Mouse (Mus musculus) kidney, embryonic 14.5 days (tissue): ENCODE results near the gene Spred1. TPM values are rescaled to one million over a fixed set of nuclear protein-coding genes. Genes with fewer than 3 reads are reported as not detected.

Experiments
- ATAC-seq: fragments of 200-750 bp; cut with Nextera tagmentation; 2 replicates; pipeline ENCODE4 v1.8.0; 2017; ENCODE audit warnings: moderate number of reproducible peaks, mild to moderate bottlenecking, moderate TSS enrichment, moderate library complexity; ENCODE audit not compliant: low FRiP score, low TSS enrichment
- H3K27ac ChIP-seq: fragments of 300-500 bp; sonication (generic); 2 replicates; pipeline ENCODE4 v1.5.1; 2014; ENCODE audit warnings: low read depth, mild to moderate bottlenecking, low read length, moderate library complexity, mixed read lengths
- H3K27me3 ChIP-seq: fragments of 300-500 bp; sonication (generic); 2 replicates; pipeline ENCODE4 v1.6.1; 2014; ENCODE audit warnings: mild to moderate bottlenecking, low read length; ENCODE audit not compliant: control insufficient read depth, insufficient read depth
- H3K36me3 ChIP-seq: fragments of 300-500 bp; sonication (generic); 2 replicates; pipeline ENCODE4 v1.6.1; 2014; ENCODE audit warnings: low read length, mixed read lengths; ENCODE audit not compliant: control insufficient read depth, insufficient read depth
- H3K4me1 ChIP-seq: fragments of 300-500 bp; sonication (generic); 2 replicates; pipeline ENCODE4 v1.6.1; 2014; ENCODE audit warnings: low read length, mixed read lengths; ENCODE audit not compliant: control insufficient read depth, insufficient read depth
- H3K4me2 ChIP-seq: fragments of 300-500 bp; sonication (generic); replicated peaks from 2 replicates; pipeline ENCODE4 v1.6.1; 2014; ENCODE audit warnings: low read depth, mild to moderate bottlenecking, low read length
- H3K4me3 ChIP-seq: fragments of 300-500 bp; sonication (generic); 2 replicates; pipeline ENCODE4 v1.5.1; 2014; ENCODE audit warnings: mild to moderate bottlenecking, low read length
- H3K9ac ChIP-seq: fragments of 300-500 bp; sonication (generic); 2 replicates; pipeline ENCODE4 v1.6.1; 2014; ENCODE audit warnings: low read depth, mild to moderate bottlenecking, low read length, moderate library complexity
- H3K9me3 ChIP-seq: fragments of 300-500 bp; sonication (generic); 2 replicates; pipeline ENCODE4 v1.6.1; 2016; ENCODE audit warnings: low read length; ENCODE audit not compliant: control insufficient read depth
- WGBS: fragments of 180-500 bp; shearing (Covaris S2); extraction: QIAGEN DNeasy Blood & Tissue Kit; methylation state at CpG from one replicate; pipeline ENCODE4 v1.1.7; 2014; 5-methylcytosine and 5-hydroxymethylcytosine counted together
- polyA plus RNA-seq: library from polyadenylated mRNA; unstranded; fragments of >200 nt; fragmentation: Nextera tagmentation; extraction: Ambion mirVana; gene quantifications from 2 replicates; pipeline ENCODE4 v1.2.1, GENCODE M21; 2014

The Spred1 gene
- polyA plus RNA-seq = 20.2 and 23.0 TPM in 2 replicates

DNA sequence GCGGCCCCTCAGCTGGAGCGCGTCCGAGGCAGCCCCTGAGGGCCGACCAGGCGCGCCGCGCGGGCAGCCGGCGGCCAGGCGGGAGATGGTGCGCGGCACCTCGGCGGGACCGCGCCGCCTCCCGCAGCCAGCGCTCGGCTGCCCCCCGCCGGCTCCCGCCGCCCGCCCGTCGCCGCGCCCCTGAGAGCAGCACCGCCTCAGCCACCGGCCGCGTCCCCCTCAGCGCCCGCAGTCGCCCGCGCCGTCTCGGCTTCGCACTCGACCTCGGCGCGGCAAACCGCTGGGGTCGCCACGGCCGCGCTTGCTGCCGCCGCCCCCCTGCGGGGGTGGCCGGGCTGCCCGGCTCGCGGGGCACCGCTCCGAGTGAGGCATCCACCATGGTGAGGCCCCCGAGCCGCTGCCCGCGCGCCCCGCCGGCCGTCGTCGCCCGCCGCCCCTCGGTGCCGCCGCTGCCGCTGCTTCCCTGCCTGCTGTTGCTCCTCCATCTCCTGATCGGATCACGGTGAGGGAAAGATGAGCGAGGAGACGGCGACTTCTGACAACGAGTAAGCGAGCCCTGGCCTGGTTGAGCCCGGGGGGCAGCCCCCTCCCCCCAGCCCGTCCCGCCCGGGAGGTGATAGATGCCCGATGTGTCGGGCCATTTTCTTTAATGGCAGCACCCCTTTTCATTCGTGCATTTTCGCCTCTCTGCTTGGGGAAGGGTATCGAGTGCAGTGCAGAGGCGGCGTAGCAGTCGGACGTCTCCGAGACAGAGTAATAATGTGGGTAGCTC, at the start of gene Spred1:
Gene Spred1, plus strand, starts transcription at position 163 of the 772 bp plus-strand sequence.
- Histone ChIP-seq H3K27ac (peak within 1 kb of the TSS; percentile 99), H3K9me3 (no peaks in the 10 kb centered on the region), H3K36me3 (no peaks in the 10 kb centered on the region), H3K4me2 (peak within 1 kb of the TSS; percentile 76), H3K4me1 (peaks cover 20% of the 10 kb centered on the region), H3K4me3 (peak within 1 kb of the TSS; percentile 98), H3K27me3 (no peaks in the 10 kb centered on the region), H3K9ac (peak within 1 kb of the TSS; percentile 100)
- ATAC-seq = no peak; the same call in none of the 2 replicates
- 1% methylated on average over 58 of the region's 99 CpGs for WGBS

DNA sequence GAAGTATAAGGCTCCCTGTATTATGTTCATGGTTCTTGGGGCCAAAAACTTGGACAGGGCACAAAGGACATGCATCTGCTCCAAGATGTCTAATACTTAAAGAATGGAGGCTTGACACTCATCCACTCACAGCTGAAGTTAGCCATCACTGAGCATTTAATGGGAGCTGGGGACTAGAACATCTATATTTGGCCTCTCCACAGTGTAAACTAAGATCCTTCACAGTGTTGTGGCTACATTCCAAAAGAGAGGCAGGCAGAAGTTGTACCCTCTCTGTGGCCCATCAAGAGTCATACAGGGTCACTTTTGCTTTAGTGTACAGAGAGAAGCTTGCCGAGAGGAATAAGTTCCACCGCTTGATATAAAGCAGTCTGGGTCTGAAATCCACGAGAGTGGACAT, 49.6 kb upstream of the Spred1 start:
- ATAC-seq = no peak
- Histone ChIP-seq H3K4me1 (no peaks in the 10 kb centered on the region), H3K9ac (no peak overlapping the region), H3K27me3 (no peaks in the 10 kb centered on the region), H3K9me3 (no peaks in the 10 kb centered on the region), H3K4me2 (no peak overlapping the region), H3K4me3 (no peak overlapping the region), H3K36me3 (no peaks in the 10 kb centered on the region), H3K27ac (no peak overlapping the region)
- 84% methylated on average over 3 of the region's 3 CpGs for WGBS

DNA sequence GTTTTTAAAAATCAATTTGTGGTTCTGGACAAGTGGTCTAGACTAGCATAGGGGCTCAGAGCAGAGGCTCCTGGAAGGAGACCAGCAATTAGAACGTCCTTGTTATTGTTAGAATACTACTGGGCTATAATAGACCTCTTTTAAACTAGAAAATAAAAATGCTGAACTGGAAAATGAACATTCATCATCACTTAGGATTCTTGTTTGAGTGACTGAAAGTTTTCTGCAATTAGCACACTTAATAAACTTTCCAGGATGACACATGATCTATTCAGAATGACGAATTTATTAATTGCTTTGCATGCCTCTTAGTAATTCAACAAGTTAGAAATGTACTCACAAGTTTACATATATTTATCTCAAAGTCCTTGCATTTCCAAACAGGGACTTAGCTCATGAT, 42.5 kb upstream of the Spred1 start:
- 82% methylated on average over 2 of the region's 2 CpGs for WGBS
- Histone ChIP-seq H3K4me3 (no peak overlapping the region), H3K4me1 (no peaks in the 10 kb centered on the region), H3K9me3 (no peaks in the 10 kb centered on the region), H3K27ac (no peak overlapping the region), H3K36me3 (no peaks in the 10 kb centered on the region), H3K4me2 (no peak overlapping the region), H3K9ac (no peak overlapping the region), H3K27me3 (no peaks in the 10 kb centered on the region)
- no peak for ATAC-seq

DNA sequence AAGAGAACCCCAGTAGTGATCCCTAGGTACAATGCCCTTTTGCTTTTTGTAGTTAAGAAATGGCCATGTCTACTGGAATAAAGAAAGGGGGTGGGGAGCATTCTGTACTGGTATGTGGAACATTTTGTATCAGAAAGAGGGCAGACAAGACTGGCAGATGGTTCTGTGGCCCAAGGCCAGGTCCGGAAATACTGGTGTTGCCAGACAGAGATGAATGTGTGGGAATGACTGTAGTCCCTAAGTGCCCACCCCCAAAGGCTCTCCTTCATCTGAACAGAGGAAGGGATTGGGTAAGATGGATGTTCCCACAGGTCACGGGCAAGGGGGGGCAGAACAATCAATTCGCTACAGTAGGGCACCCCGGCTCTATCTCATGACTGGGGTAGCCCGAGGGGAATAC, 41.6 kb upstream of the Spred1 start:
- 88% methylated on average over 5 of the region's 5 CpGs for WGBS
- Histone ChIP-seq H3K4me1 (no peaks in the 10 kb centered on the region), H3K4me3 (no peak overlapping the region), H3K27me3 (no peaks in the 10 kb centered on the region), H3K9ac (no peak overlapping the region), H3K4me2 (no peak overlapping the region), H3K9me3 (no peaks in the 10 kb centered on the region), H3K36me3 (no peaks in the 10 kb centered on the region), H3K27ac (no peak overlapping the region)
- no peak for ATAC-seq

DNA sequence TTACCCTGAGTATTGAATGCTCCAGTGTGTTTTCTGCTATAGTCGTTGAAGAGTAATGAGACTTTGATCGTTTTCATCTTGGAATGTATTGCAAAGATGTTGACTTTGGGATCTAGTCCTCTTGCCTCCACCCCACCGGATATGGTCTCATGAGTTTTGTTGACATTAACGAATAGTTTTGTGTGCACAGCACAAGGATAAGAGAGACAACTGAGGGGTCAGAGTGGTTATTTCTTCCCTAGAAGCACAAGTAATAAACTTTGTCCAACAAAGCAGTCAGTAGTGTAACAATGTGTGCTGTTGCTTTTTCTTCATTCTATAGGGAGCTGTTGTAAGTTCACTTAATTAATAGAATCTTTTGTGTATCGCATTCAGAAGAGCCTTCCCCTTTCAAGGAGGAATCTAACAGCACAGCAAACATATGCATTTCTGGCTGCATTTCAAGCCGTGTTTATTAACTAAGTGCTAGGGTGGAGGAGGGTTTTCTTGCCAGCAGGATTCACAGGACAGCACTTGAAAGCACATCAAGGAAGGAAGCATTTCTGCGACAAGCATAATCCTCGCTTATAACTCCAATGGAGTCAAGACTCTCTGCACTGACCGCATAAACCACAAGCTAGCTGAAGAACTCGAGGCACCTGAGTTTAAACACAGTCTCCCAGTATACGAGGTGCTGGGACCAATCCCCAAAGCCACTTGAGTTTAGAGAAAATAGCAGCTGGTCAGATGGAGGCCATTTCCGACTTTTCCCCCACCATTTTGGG, 35.0 kb upstream of the Spred1 start:
- Histone ChIP-seq H3K27me3 (no peaks in the 10 kb centered on the region), H3K9ac (no peak overlapping the region), H3K4me1 (no peaks in the 10 kb centered on the region), H3K4me2 (no peak overlapping the region), H3K27ac (peak overlapping the region; percentile 48; the same call in 1 of the 2 replicates), H3K9me3 (no peaks in the 10 kb centered on the region), H3K4me3 (no peak overlapping the region), H3K36me3 (no peaks in the 10 kb centered on the region)
- no peak for ATAC-seq
- 68% methylated on average over 12 of the region's 12 CpGs for WGBS

DNA sequence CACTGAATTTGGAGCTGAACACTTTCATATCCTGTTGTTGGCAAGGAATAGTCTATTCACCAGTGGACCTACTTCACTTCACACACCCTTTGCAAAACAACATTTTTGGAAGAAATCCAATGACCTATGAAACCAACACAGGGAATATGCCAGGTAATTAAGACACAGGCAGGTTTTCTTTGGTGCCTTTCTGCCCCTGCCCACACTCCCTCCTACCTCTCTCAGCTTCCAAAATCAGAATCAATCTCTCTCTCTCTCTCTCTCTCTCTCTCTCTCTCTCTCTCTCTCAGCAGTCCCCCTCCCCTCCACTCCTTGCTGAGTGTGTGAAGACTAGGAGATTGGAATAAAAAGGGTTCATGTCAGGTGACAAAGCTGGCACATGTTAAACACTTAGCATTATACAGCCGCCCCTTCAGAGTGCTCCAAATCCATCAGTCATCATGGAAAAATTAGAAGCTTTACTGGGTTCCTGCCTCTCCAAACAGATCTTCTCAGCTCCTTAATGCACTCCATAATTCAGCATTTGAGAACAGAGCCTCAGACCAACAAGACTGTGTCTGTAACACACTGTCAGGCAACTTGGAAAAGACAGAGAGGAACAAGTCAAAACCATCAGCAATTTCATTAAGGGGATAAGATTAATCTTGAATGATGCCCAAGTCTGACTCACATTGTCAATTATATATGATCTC, 34.3 kb upstream of the Spred1 start:
- no peaks in the 10 kb centered on the region for H3K9me3 ChIP-seq
- no peak overlapping the region for H3K27ac ChIP-seq
- no peak overlapping the region for H3K4me2 ChIP-seq
- no peak overlapping the region for H3K9ac ChIP-seq
- no peak for ATAC-seq
- no peaks in the 10 kb centered on the region for H3K36me3 ChIP-seq
- H3K4me3 ChIP-seq = no peak overlapping the region
- no peaks in the 10 kb centered on the region for H3K27me3 ChIP-seq
- 54% methylated on average over 1 of the region's 1 CpGs for WGBS
- no peaks in the 10 kb centered on the region for H3K4me1 ChIP-seq

DNA sequence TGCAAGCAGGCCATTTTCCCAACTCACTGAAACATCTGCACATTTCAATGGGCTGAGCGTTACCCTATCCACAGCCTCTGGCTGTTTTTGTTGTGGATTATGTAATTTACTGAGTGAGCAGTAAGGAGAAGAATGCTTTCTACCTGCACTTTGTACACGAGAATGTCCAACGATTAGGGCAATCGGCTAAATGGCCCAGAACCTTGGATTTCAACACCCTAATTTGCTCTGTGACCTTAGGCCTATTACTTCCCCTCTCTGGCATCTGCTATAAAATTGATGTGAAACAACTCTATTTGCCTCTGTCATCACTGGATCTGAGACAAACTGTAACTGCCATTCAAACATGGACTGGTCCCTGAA, 33.7 kb upstream of the Spred1 start:
- Histone ChIP-seq H3K9ac (no peak overlapping the region), H3K9me3 (no peaks in the 10 kb centered on the region), H3K4me3 (no peak overlapping the region), H3K4me1 (no peaks in the 10 kb centered on the region), H3K27me3 (no peaks in the 10 kb centered on the region), H3K36me3 (no peaks in the 10 kb centered on the region), H3K4me2 (no peak overlapping the region), H3K27ac (no peak overlapping the region)
- 29% methylated on average over 4 of the region's 4 CpGs for WGBS
- no peak for ATAC-seq

DNA sequence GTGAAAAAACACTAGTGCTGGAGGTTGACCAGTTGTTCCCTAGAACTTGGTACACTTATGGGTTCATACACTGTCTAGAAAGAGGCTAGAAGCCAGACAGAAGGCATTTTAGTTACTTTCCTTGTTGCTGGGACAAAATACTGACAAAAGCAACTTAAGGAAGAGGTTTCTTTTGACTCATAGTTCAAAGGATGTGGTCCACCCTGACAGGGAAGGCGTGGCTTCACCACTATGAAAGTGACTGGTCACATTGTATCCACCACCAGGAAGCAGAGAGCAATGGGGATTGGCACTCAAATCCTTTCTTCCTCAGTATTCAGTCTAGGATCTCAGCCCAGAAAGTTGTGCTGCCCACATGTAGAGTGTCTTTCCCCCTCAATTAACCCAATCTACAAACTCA, 31.7 kb upstream of the Spred1 start:
- WGBS = 93% methylated on average over 1 of the region's 1 CpGs
- Histone ChIP-seq H3K9ac (no peak overlapping the region), H3K36me3 (no peaks in the 10 kb centered on the region), H3K27me3 (no peaks in the 10 kb centered on the region), H3K4me1 (peaks cover 18% of the 10 kb centered on the region), H3K4me3 (no peak overlapping the region), H3K27ac (no peak overlapping the region), H3K9me3 (no peaks in the 10 kb centered on the region), H3K4me2 (no peak overlapping the region)
- no peak for ATAC-seq

DNA sequence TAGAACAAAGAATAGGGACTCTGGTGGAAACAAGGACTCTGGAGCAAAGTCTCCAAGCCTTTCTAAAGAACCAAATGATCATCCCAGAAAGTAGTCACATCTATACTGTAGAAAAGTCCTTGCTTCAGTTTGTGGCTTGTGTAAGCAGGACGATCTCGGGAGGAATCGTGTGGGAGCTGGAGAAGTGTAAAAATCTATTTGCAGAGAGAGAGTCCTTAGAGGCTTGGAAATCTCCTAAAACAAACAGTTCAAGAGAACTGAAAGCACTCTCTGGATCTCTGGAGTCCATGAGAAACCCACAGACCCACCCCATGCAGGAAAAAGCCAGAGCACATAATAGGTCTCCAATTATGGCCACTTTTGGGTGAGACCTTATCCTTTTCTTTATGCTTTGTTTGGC, 31.1 kb upstream of the Spred1 start:
- no peak for ATAC-seq
- Histone ChIP-seq H3K36me3 (no peaks in the 10 kb centered on the region), H3K9ac (no peak overlapping the region), H3K4me2 (no peak overlapping the region), H3K4me3 (no peak overlapping the region), H3K9me3 (no peaks in the 10 kb centered on the region), H3K27me3 (no peaks in the 10 kb centered on the region), H3K4me1 (peaks cover 18% of the 10 kb centered on the region), H3K27ac (no peak overlapping the region)
- WGBS = 42% methylated on average over 3 of the region's 3 CpGs
